Mouse (Mus musculus) MEL (cell line): Measurements from ENCODE around the gene Ccdc86.

Experiments
- CTCF ChIP-seq, 3 experiments: IDR thresholded peaks in 2 of 3; conservative IDR thresholded peaks in 1 of 3; 2 replicates each; pipeline ENCODE4 v1.5.1; 2011 to 2012; ENCODE audit warnings: low read length in 3 of 3, low read depth in 2 of 3, mild to moderate bottlenecking in 2 of 3, improper control_type of control experiment in 1 of 3, inconsistent platforms in 1 of 3, mixed read lengths in 1 of 3, moderate library complexity in 1 of 3; ENCODE audit not compliant: control insufficient read depth in 1 of 3, insufficient read depth in 1 of 3, poor library complexity in 1 of 3, severe bottlenecking in 1 of 3
- E2F4 ChIP-seq: IDR thresholded peaks from 2 replicates; pipeline ENCODE4 v1.6.1; 2011; ENCODE audit warnings: low read depth, low read length, improper control_type of control experiment, borderline replicate concordance
- GATA1 ChIP-seq: IDR thresholded peaks from 2 replicates; pipeline ENCODE4 v1.6.1; 2011; ENCODE audit warnings: low read depth, low read length, improper control_type of control experiment
- MAFK ChIP-seq: IDR thresholded peaks from 2 replicates; pipeline ENCODE4 v1.6.1; 2011; ENCODE audit warnings: low read depth, mild to moderate bottlenecking, low read length, improper control_type of control experiment, borderline replicate concordance
- MAX ChIP-seq: IDR thresholded peaks from 2 replicates; pipeline ENCODE4 v1.6.1; 2011; ENCODE audit warnings: low read length, improper control_type of control experiment
- POLR2A ChIP-seq, 2 experiments: IDR thresholded peaks; 2 replicates each; pipeline ENCODE4 v1.6.1; 2011 to 2012; ENCODE audit warnings: low read length in 2 of 2, mild to moderate bottlenecking in 2 of 2, control low read depth in 1 of 2, improper control_type of control experiment in 1 of 2, low read depth in 1 of 2, moderate library complexity in 1 of 2; ENCODE audit not compliant: control insufficient read depth in 1 of 2, insufficient read depth in 1 of 2, poor library complexity in 1 of 2
- SIN3A ChIP-seq: IDR thresholded peaks from 2 replicates; pipeline ENCODE4 v1.6.1; 2012; ENCODE audit warnings: low read length, improper control_type of control experiment, inconsistent platforms
- SMC3 ChIP-seq: IDR thresholded peaks from 2 replicates; pipeline ENCODE4 v1.6.1; 2011; ENCODE audit warnings: low read depth, low read length, improper control_type of control experiment
- TAL1 ChIP-seq: IDR thresholded peaks from 2 replicates; pipeline ENCODE4 v1.6.1; 2012; ENCODE audit warnings: mild to moderate bottlenecking, inconsistent platforms, low read length, moderate library complexity, mixed read lengths
- TCF12 ChIP-seq: IDR thresholded peaks from 2 replicates; pipeline ENCODE4 v1.6.1; 2014; ENCODE audit warnings: low read depth, mild to moderate bottlenecking, inconsistent platforms, low read length, improper control_type of control experiment, moderate library complexity
- ZMIZ1 ChIP-seq: IDR thresholded peaks from 2 replicates; pipeline ENCODE4 v1.6.1; 2012; ENCODE audit warnings: low read depth, mild to moderate bottlenecking, inconsistent platforms, low read length, improper control_type of control experiment, moderate library complexity

DNA sequence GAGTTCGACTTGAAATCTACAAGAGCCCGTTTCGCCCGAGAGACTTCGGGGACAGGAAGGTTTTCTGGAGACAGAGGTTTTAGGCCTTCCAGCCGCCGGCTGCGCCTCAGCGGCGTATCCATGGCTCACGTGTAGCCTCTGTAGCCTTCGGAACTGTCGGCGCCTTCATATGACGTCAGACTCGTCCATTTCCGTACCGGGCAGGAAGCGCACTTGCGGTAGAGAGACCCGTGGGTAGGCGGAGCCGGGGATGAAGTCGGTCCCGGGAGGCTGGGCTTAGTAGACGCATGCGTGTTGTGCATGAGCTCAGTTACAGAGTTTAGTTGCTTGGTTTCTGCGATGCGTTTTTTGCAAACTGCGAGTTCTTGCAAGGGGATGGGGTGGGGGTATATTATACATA is at the start of gene Ccdc86:
- peak; percentile 52; the same call in 1 of the 2 replicates for TF ChIP-seq ZMIZ1
- TF ChIP-seq E2F4, result no peak
- TF ChIP-seq TAL1, result no peak
- no peak for TF ChIP-seq MAFK
- peak; percentile 59 to 91; a peak in 3 of 4 replicates for TF ChIP-seq POLR2A (IDR thresholded peaks at IDR 0.05; ENCODE audit: control insufficient read depth in 1 of 2, insufficient read depth in 1 of 2, low read depth in 1 of 2, low read length in 2 of 2, poor library complexity in 1 of 2)
- TF ChIP-seq TCF12, result peak; percentile 41
- TF ChIP-seq MAX, result peak; percentile 98
- no peak for TF ChIP-seq CTCF (IDR thresholded peaks at IDR 0.05 in 2 of 3, conservative IDR thresholded peaks at IDR 0.05 in 1 of 3; ENCODE audit: control insufficient read depth in 1 of 3, insufficient read depth in 1 of 3, low read depth in 2 of 3, low read length in 3 of 3, poor library complexity in 1 of 3, severe bottlenecking in 1 of 3)
- TF ChIP-seq SIN3A, result peak; percentile 100
- TF ChIP-seq GATA1, result no peak
- no peak for TF ChIP-seq SMC3
